Mouse (Mus musculus) midbrain, embryonic 15.5 days (tissue): ENCODE results near the gene Bmp4. TPM values are rescaled to one million over a fixed set of nuclear protein-coding genes. Genes with fewer than 3 reads are reported as not detected.

Source experiments
- ATAC-seq: fragments of 200-750 bp; cut with Nextera tagmentation; replicated peaks from 2 replicates; pipeline ENCODE4 v1.8.0; 2017; ENCODE audit warnings: moderate TSS enrichment
- H3K27ac ChIP-seq: fragments of 300-500 bp; sonication (generic); 2 replicates; pipeline ENCODE4 v1.5.1; 2015; ENCODE audit warnings: mild to moderate bottlenecking, inconsistent platforms
- H3K27me3 ChIP-seq: fragments of 300-500 bp; sonication (generic); replicated peaks from 2 replicates; pipeline ENCODE4 v1.6.1; 2015; ENCODE audit warnings: inconsistent platforms
- H3K36me3 ChIP-seq: fragments of 300-500 bp; sonication (generic); replicated peaks from 2 replicates; pipeline ENCODE4 v1.6.1; 2015; ENCODE audit warnings: inconsistent platforms
- H3K4me1 ChIP-seq: fragments of 300-500 bp; sonication (generic); 2 replicates; pipeline ENCODE4 v1.6.1; 2015; ENCODE audit warnings: inconsistent platforms
- H3K4me2 ChIP-seq: fragments of 300-500 bp; sonication (generic); 2 replicates; pipeline ENCODE4 v1.6.1; 2015; ENCODE audit warnings: inconsistent platforms, mild to moderate bottlenecking, moderate library complexity
- H3K4me3 ChIP-seq: fragments of 300-500 bp; sonication (generic); 2 replicates; pipeline ENCODE4 v1.5.1; 2015; ENCODE audit warnings: mild to moderate bottlenecking, inconsistent platforms
- H3K9ac ChIP-seq: fragments of 300-500 bp; sonication (generic); 2 replicates; pipeline ENCODE4 v1.6.1; 2015; ENCODE audit warnings: mild to moderate bottlenecking, inconsistent platforms
- H3K9me3 ChIP-seq: fragments of 300-500 bp; sonication (generic); 2 replicates; pipeline ENCODE4 v1.6.1; 2016; ENCODE audit warnings: inconsistent platforms
- WGBS: fragments of 180-500 bp; shearing (Covaris S2); methylation state at CpG from one replicate; pipeline ENCODE4 v1.1.7; 2015; ENCODE audit warnings: mixed read lengths; 5-methylcytosine and 5-hydroxymethylcytosine counted together
- polyA plus RNA-seq: library from polyadenylated mRNA; unstranded; fragments of >200 nt; fragmentation: Nextera tagmentation; extraction: Ambion mirVana; gene quantifications from 2 replicates; pipeline ENCODE4 v1.2.1, GENCODE M21; 2015

Gene Bmp4
- polyA plus RNA-seq = 7.6 and 8.5 TPM in 2 replicates

GRCm38 (mm10) chr14:46390249-46390775, at the start of gene Bmp4:
Gene Bmp4, minus strand, starts transcription at chr14:46390669.
- Histone ChIP-seq H3K4me2 (peak within 1 kb of the TSS; percentile 43), H3K27me3 (peaks cover 63% of the 10 kb centered on the region), H3K4me3 (peak within 1 kb of the TSS; percentile 20), H3K4me1 (peaks cover 49% of the 10 kb centered on the region), H3K27ac (no peak within 1 kb of the TSS), H3K9me3 (no peaks in the 10 kb centered on the region), H3K36me3 (no peaks in the 10 kb centered on the region), H3K9ac (no peak within 1 kb of the TSS)
- WGBS = 1% methylated on average over 26 of the region's 26 CpGs
- no peak for ATAC-seq

DNA sequence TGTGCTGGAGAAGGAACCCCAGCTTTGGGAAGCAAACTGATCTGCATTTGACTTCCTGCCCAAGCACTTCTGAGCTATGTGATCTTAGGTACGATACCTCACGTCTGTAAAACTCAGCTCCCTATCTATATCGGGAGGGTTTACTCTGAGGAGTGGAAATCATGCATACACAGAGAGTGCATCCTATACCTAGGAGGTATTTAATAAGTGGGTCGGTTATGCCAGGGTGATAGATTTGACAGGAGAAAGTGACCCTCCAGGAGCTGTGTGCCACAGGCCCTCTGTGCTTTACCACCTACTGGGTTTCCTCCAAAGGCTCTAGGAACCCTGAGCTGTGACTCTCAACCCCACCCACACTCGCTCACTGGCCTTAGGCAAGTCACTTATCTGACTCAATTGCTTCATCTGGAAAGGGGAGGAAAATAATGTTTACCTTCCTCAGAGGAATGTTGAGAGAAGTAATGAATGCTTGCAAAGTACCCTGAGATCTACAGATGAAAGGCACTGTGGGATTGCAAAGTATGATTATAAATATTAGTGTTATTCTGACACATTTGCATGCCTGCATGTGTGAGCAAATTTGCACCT, 49.1 kb upstream of the Bmp4 start:
- Histone ChIP-seq H3K9ac (no peak overlapping the region), H3K4me2 (no peak overlapping the region), H3K27ac (no peak overlapping the region), H3K27me3 (no peaks in the 10 kb centered on the region), H3K4me3 (no peak overlapping the region), H3K4me1 (no peaks in the 10 kb centered on the region), H3K9me3 (no peaks in the 10 kb centered on the region), H3K36me3 (no peaks in the 10 kb centered on the region)
- 91% methylated on average over 5 of the region's 5 CpGs for WGBS
- no peak for ATAC-seq

- Histone ChIP-seq H3K4me1 (no peaks in the 10 kb centered on the region), H3K4me2 (no peak overlapping the region), H3K9ac (no peak overlapping the region), H3K27me3 (no peaks in the 10 kb centered on the region), H3K9me3 (no peaks in the 10 kb centered on the region), H3K36me3 (no peaks in the 10 kb centered on the region), H3K4me3 (no peak overlapping the region), H3K27ac (no peak overlapping the region)
- ATAC-seq = no peak
- 16% methylated on average over 9 of the region's 9 CpGs for whole genome bisulfite sequencing
These were observed 46.1 kb upstream of the Bmp4 start for GRCm38 (mm10) chr14:46436471-46437090.

- Histone ChIP-seq H3K4me1 (no peaks in the 10 kb centered on the region), H3K36me3 (no peaks in the 10 kb centered on the region), H3K4me2 (no peak overlapping the region), H3K27ac (no peak overlapping the region), H3K9ac (no peak overlapping the region), H3K4me3 (no peak overlapping the region), H3K27me3 (no peaks in the 10 kb centered on the region), H3K9me3 (no peaks in the 10 kb centered on the region)
- ATAC-seq = no peak
- 96% methylated on average over 5 of the region's 5 CpGs for WGBS
These were observed 39.8 kb upstream of the Bmp4 start for GRCm38 (mm10) chr14:46430231-46430630.

GRCm38 (mm10) chr14:46427251-46427650, 36.8 kb upstream of the Bmp4 start:
- H3K36me3 ChIP-seq = no peaks in the 10 kb centered on the region
- WGBS = 95% methylated on average over 13 of the region's 13 CpGs
- no peak for ATAC-seq

GRCm38 (mm10) chr14:46421823-46422222, 31.4 kb upstream of the Bmp4 start:
- WGBS = 84% methylated on average over 3 of the region's 3 CpGs
- Histone ChIP-seq H3K4me3 (no peak overlapping the region), H3K4me1 (no peaks in the 10 kb centered on the region; the same call in 1 of the 2 replicates), H3K27me3 (no peaks in the 10 kb centered on the region), H3K27ac (no peak overlapping the region), H3K9ac (no peak overlapping the region), H3K4me2 (no peak overlapping the region), H3K9me3 (no peaks in the 10 kb centered on the region), H3K36me3 (no peaks in the 10 kb centered on the region)
- ATAC-seq = no peak

More at GRCm38 (mm10) chr14:46427251-46427650, 36.8 kb upstream of the Bmp4 start:
- Histone ChIP-seq H3K4me2 (no peak overlapping the region), H3K4me3 (no peak overlapping the region), H3K4me1 (no peaks in the 10 kb centered on the region), H3K9ac (no peak overlapping the region), H3K27ac (no peak overlapping the region), H3K27me3 (no peaks in the 10 kb centered on the region), H3K9me3 (no peaks in the 10 kb centered on the region)

DNA sequence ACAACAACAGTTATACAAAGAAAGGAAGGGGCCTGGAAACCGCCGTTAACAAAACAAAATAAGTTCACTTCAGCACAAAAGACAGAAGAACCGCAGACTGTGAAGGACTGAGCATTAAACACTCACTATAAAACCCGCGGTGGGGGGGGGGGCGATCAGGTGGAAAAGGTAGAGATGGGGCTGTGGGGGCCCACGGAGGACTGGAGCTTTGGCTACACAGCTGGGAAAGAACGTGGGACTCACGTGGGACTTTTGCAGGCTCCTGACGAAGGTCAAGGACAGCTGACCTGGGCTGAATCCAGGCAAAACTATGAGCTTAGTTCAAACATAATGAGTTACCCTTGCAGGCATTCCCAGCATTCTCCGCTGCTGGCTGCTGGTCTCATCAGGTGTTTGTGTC, 28.8 kb upstream of the Bmp4 start:
- Histone ChIP-seq H3K9me3 (no peaks in the 10 kb centered on the region), H3K36me3 (no peaks in the 10 kb centered on the region), H3K27ac (0 out of 2 replicates have a peak overlapping the region, but pooled peaks have one; percentile 11), H3K4me1 (no peaks in the 10 kb centered on the region; the same call in 1 of the 2 replicates), H3K27me3 (no peaks in the 10 kb centered on the region), H3K4me2 (no peak overlapping the region), H3K9ac (no peak overlapping the region), H3K4me3 (no peak overlapping the region)
- 30% methylated on average over 11 of the region's 11 CpGs for WGBS
- ATAC-seq = peak; percentile 51; the same call in 1 of the 2 replicates

GRCm38 (mm10) chr14:46418371-46419097, 28.1 kb upstream of the Bmp4 start:
- Histone ChIP-seq H3K27me3 (no peaks in the 10 kb centered on the region), H3K4me3 (no peak overlapping the region), H3K4me2 (no peak overlapping the region), H3K36me3 (no peaks in the 10 kb centered on the region), H3K9me3 (no peaks in the 10 kb centered on the region), H3K4me1 (no peaks in the 10 kb centered on the region; the same call in 1 of the 2 replicates), H3K27ac (no peak overlapping the region), H3K9ac (no peak overlapping the region)
- 41% methylated on average over 15 of the region's 15 CpGs for WGBS
- peak; percentile 72; the same call in 1 of the 2 replicates for ATAC-seq

DNA sequence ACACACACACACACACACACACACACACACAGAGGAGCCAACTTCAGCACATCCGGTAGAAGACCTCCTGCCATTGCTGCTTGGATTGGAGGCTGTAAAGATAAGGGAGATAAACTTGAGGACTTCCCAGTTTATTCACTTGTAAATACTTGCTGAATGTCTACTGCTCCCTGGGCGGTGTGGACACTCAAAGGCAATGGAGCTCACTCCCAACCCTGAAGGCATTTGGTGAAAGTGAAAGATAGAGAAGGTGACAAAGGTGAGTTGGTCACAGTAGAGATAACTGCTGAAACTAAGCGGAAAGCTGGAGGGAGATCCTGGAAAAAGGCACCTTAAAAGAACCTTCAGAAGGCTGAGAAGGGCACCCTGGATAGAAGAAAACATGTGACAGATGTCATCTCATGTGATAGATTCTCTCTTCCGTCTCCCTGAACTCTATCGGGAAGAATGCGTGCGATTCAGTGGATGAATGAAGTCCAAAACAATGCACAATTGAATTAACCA, 22.1 kb upstream of the Bmp4 start:
- WGBS = 79% methylated on average over 7 of the region's 7 CpGs
- Histone ChIP-seq H3K9me3 (no peaks in the 10 kb centered on the region), H3K27ac (no peak overlapping the region), H3K4me1 (no peaks in the 10 kb centered on the region), H3K9ac (no peak overlapping the region), H3K4me2 (no peak overlapping the region), H3K27me3 (no peaks in the 10 kb centered on the region), H3K36me3 (no peaks in the 10 kb centered on the region), H3K4me3 (no peak overlapping the region)
- no peak for ATAC-seq

DNA sequence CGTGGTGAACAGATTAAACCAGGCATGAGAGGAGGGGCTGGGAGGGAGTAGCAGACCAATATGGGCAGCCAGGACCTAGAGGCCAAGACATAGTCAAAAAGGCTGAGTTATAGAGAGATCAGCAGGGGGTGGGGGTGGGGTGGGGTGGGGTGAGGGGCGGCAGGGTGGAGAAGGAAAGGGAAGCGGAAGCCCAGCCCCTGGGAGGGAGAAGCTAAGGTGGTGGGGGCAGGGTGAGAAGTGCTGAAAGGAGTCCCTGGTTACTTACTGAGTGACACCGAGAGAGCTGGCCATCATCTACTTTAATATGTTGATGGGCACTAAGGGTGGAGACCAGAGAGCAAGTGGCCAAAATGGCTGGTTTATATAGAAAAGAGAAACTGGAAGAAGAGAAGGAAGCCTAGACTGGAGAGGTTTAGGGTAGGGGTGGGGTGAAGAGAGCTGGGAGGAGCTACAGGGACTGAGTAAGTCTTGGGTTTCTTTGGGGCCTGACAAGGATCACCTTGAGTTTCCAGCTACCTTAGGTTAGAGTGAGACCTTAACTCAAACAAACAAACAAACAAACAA, 20.2 kb upstream of the Bmp4 start:
- no peaks in the 10 kb centered on the region for H3K9me3 ChIP-seq
- ATAC-seq = no peak
- no peak overlapping the region for H3K4me2 ChIP-seq
- H3K9ac ChIP-seq = no peak overlapping the region
- no peaks in the 10 kb centered on the region for H3K4me1 ChIP-seq
- no peak overlapping the region for H3K27ac ChIP-seq
- H3K27me3 ChIP-seq = no peaks in the 10 kb centered on the region
- WGBS = 63% methylated on average over 4 of the region's 4 CpGs
- no peaks in the 10 kb centered on the region for H3K36me3 ChIP-seq
- no peak overlapping the region for H3K4me3 ChIP-seq

- H3K4me3 ChIP-seq = no peak overlapping the region
- ATAC-seq = no peak
- H3K4me2 ChIP-seq = no peak overlapping the region
- WGBS = 76% methylated on average over 10 of the region's 10 CpGs
- H3K9me3 ChIP-seq = no peaks in the 10 kb centered on the region
- H3K4me1 ChIP-seq = no peaks in the 10 kb centered on the region
- no peak overlapping the region for H3K9ac ChIP-seq
- no peak overlapping the region for H3K27ac ChIP-seq
- H3K27me3 ChIP-seq = no peaks in the 10 kb centered on the region
- H3K36me3 ChIP-seq = no peaks in the 10 kb centered on the region
These were observed 18.5 kb upstream of the Bmp4 start for GRCm38 (mm10) chr14:46409016-46409415.

DNA sequence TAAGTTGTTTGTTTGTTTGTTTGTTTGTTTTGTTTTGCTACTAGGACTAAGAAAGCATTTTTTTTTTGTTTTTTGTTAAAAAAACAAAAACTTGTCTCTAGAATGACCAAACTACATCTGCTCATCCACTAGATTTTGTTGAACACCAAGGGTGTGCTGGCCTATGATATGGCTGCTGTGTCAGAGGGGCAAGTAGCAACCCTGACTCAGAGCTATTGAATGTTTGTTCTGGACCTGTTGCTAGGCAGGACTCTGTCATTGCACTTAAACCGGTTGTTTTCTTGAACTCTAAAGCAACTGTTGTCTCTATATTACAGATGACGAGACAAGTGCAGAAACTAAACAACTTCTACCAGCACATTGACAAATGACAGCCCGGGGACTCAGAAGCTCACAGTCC, 17.9 kb upstream of the Bmp4 start:
- ATAC-seq = no peak
- Histone ChIP-seq H3K4me3 (no peak overlapping the region), H3K9me3 (no peaks in the 10 kb centered on the region), H3K4me1 (no peaks in the 10 kb centered on the region), H3K27me3 (no peaks in the 10 kb centered on the region), H3K36me3 (no peaks in the 10 kb centered on the region), H3K9ac (no peak overlapping the region), H3K4me2 (no peak overlapping the region), H3K27ac (no peak overlapping the region)
- 88% methylated on average over 3 of the region's 3 CpGs for WGBS
